Mouse (Mus musculus) naive thymus-derived CD4-positive, alpha-beta T cell, adult 5 months (primary cell): ENCODE data around the gene Tbx21. TPM values are rescaled to one million over a fixed set of nuclear protein-coding genes. Genes with fewer than 3 reads are reported as not detected.

Experiments used
- polyA plus RNA-seq: library from polyadenylated mRNA; unstranded; fragments of 100-300 nt; shearing (Covaris generic); gene quantifications from one replicate; pipeline ENCODE4 v1.2.1, GENCODE M21; 2017

Gene Tbx21
- 0.46 TPM for polyA plus RNA-seq

GRCm38 (mm10) chr11:97114671-97115601, at the start of gene Tbx21:
TSS of gene Tbx21 (minus strand) at chr11:97115331.

DNA sequence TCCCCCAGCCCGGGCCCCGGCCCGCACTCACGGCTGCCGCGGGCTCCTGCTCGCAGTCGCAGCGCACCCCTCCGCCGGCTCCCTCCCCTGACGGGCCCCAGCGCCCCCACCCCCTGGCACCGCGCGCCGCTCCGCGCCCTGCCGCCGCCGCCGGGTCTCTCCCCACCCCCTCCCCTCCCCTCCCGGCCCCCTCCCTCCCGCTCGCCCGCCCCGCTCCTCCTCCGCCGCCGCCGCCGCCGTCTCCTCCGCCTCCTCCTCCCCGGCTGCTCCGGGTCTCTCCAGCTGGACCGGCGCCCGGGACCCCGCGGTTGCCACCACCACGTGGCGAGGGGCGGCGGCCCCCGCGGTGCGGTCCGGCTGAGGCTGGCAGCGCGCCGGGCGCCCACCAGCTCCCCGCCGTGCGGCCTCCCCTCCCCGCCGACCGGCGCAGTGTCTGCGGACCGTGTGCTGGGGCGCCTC, 36.2 kb upstream of the Tbx21 start, which contains the start of gene Tbkbp1:
Gene Tbkbp1 (minus strand): TSS at position 153 of the 459 bp plus-strand sequence.

DNA sequence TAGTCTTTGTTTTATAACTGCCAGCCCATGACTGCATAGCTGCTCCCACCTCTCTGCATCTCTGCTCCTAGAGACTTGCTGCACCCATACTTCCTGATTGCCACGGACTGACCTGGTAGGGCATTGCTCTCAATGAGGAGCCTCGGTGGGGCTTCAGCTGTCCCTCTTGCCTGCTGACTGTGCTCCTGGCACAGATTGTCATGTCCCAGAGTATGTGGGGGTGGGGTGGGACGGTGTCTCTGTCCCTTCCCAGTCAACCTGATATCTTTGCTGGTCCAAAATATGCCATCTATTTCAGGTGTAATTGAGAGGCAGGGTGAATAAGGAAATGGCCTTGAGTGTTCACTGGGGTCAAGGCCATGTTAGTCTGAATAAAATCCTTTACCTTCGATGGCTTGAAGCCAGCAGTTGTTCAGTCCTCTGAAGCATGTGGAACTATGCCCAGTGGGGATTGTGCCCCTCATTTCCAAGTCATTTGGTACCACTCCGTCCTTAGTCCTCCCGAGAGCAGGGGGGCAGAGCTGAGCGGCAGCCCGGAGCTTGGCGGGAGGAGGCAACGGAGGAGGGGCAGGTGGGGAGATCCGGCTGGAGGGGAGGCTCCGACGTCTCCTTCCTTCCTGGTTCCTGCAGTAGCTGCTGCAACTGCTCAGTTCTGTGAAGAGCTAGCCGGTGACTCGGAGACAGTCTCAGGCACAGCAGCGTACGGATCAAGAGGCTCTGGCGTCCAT, 64.8 kb downstream of the Tbx21 start, which contains the start of gene Osbpl7:
Gene Osbpl7 (plus strand): TSS at position 413 of the 728 bp plus-strand sequence.

Other genes with a start within 250 kb of the Tbx21 start
- 72.0 TPM for gene Cdk5rap3, start 198.8 kb downstream of the Tbx21 start, polyA plus RNA-seq
- gene Prr15l, start 187.2 kb downstream of the Tbx21 start, polyA plus RNA-seq: not detected
- 31.8 TPM for gene Pnpo, start 171.3 kb downstream of the Tbx21 start, polyA plus RNA-seq
- 80.0 TPM for gene Sp2, start 132.4 kb downstream of the Tbx21 start, polyA plus RNA-seq
- gene Sp6, start 101.9 kb downstream of the Tbx21 start, polyA plus RNA-seq: 1.0 TPM
- gene Scrn2, start 85.4 kb downstream of the Tbx21 start, polyA plus RNA-seq: 5.6 TPM
- gene Lrrc46, start 73.9 kb downstream of the Tbx21 start, polyA plus RNA-seq: not detected
- gene Mrpl10, start 73.8 kb downstream of the Tbx21 start, polyA plus RNA-seq: 37.5 TPM
- gene Osbpl7, start 64.7 kb downstream of the Tbx21 start, polyA plus RNA-seq: 18.4 TPM
- gene Tbkbp1, start 36.2 kb upstream of the Tbx21 start, polyA plus RNA-seq: not detected
- 26.6 TPM for gene Kpnb1, start 72.5 kb upstream of the Tbx21 start, polyA plus RNA-seq
- 61.6 TPM for gene Npepps, start 165.3 kb upstream of the Tbx21 start, polyA plus RNA-seq
- gene Mrpl45, start 200.4 kb upstream of the Tbx21 start, polyA plus RNA-seq: 14.1 TPM
- gene Gpr179, start 236.7 kb upstream of the Tbx21 start, polyA plus RNA-seq: 0.14 TPM
- gene Socs7, start 247.2 kb upstream of the Tbx21 start, polyA plus RNA-seq: 1.5 TPM